Mouse (Mus musculus): ENCODE data around the gene Lrrfip2.

DNA sequence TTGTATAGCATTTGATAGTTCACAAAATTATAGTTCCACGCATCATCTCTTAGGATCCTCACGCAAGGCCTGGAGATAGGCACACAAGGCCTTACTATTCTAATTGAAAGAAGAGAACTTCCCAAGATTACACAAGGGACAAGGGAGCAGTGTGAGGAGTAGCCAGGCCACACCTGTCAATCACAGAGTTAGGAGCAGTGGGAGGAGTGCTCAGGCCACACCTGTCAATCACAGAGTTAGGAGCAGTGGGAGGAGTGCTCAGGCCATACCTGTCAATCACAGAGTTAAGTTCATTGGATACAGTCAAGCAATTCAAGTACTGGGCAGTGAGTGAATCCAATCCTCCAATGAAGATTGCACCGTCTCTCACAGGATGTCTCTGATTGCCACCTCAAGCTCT, 17.0 kb upstream of the Lrrfip2 start:
- TF ChIP-seq CTCF (IDR thresholded peaks at IDR 0.05; ENCODE audit: insufficient read depth, low read length) (no peak), POLR2A (IDR thresholded peaks at IDR 0.05; ENCODE audit: borderline replicate concordance, extremely low read depth, low read depth, low read length) (no peak)

Measured in lung, adult 2 months (tissue).